Mouse (Mus musculus) megakaryocyte, embryonic 14.5 days (primary cell): ENCODE data around the gene Rundc1.

Experiments used
- FLI1 ChIP-seq: IDR thresholded peaks from 2 replicates; pipeline ENCODE4 v1.6.1; 2012; ENCODE audit warnings: low read length, inconsistent platforms, mixed read lengths
- GATA1 ChIP-seq: IDR thresholded peaks from 3 replicates; pipeline ENCODE4 v1.6.1; 2012; ENCODE audit warnings: mixed read lengths, low read length, inconsistent platforms, borderline replicate concordance

DNA sequence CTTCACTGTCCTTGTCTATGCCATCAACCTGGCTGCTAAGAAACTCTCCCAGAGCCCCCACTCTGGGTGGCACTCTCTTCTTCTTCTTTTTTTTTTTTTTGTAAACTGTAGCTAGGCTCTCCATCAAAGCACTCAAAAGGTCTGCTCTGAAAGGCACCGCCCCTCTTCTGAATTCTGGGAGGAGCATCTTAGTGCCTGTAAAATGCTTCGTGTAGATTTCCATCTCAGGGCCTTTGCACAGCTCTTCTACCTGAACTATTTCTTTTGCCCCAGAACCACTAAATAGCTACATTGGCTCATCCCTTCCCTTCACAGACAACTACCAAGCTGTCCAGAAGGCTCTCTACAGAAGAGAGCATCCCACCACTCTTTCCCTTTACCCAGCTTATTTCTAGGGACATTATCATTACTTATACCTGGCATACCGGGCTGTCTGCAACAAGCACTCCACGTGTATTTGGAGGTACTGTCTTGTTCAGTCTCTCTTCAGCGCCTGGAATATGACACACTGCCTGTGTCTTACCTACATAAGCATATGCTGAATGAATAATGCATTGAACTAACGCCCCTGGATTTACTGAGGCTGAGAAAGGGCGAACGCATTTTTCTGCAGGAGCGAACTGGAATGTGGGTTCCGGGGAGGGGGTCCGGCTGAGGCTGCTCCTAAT, 8.3 kb upstream of the Rundc1 start:
- TF ChIP-seq FLI1: no peak
- no peak for TF ChIP-seq GATA1
